Mouse (Mus musculus) brain, embryonic 14.5 days (tissue): ENCODE data around the gene Cd300e. TPM values are rescaled to one million over a fixed set of nuclear protein-coding genes. Genes with fewer than 3 reads are reported as not detected.
"Not testable (repeated sequence)": the region's sequence is repeated elsewhere in the genome, so short reads cannot be mapped to it uniquely, and the experiment has no call there.

Experiments used
- DNase-seq: peaks from one replicate; pipeline ENCODE4 v3.0.0-alpha.2; 2011; ENCODE audit warnings: low read depth
- CTCF ChIP-seq: fragments of 200-500 bp; IDR thresholded peaks from 2 replicates; pipeline ENCODE4 v1.5.1; 2012; ENCODE audit warnings: inconsistent platforms, mild to moderate bottlenecking, moderate library complexity, borderline replicate concordance; ENCODE audit not compliant: insufficient read depth, insufficient read length; ENCODE audit errors: extremely low read depth
- POLR2A ChIP-seq: fragments of 200-500 bp; IDR thresholded peaks from 2 replicates; pipeline ENCODE4 v1.6.1; 2012; ENCODE audit warnings: mild to moderate bottlenecking, inconsistent platforms, borderline replicate concordance; ENCODE audit not compliant: poor library complexity, insufficient read depth, insufficient read length, severe bottlenecking; ENCODE audit errors: extremely low read depth
- polyA plus RNA-seq: library from polyadenylated mRNA; depleted of rRNA; stranded (reverse); fragments of >200 nt; gene quantifications from 2 replicates; pipeline ENCODE4 v1.2.3, GENCODE M21; 2012; rRNA removed

Gene Cd300e
- polyA plus RNA-seq, 1 experiment: not detected

DNA sequence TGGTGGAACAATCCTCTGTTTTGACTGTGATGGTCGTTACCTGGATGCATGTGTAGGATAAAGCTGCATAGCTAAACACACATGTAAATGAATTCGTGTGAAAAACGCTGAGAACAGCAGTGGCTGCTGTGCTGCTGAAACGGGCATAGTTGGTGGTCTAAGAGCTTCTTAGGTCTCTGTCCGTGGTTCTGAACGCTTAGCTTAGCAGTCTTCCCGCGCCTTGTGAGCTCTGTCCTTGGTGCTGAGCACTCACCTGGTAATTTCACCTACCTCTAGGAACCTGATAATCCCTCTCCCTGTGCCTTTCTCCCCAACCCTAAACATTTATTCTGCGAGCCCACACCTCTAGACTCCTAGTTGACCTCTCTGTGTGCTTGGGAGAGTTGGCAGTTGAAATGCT lies 9.8 kb downstream of the Cd300e start:
- no peak for TF ChIP-seq POLR2A
- TF ChIP-seq CTCF: no peak
- peak; percentile 48 for DNase-seq

DNA sequence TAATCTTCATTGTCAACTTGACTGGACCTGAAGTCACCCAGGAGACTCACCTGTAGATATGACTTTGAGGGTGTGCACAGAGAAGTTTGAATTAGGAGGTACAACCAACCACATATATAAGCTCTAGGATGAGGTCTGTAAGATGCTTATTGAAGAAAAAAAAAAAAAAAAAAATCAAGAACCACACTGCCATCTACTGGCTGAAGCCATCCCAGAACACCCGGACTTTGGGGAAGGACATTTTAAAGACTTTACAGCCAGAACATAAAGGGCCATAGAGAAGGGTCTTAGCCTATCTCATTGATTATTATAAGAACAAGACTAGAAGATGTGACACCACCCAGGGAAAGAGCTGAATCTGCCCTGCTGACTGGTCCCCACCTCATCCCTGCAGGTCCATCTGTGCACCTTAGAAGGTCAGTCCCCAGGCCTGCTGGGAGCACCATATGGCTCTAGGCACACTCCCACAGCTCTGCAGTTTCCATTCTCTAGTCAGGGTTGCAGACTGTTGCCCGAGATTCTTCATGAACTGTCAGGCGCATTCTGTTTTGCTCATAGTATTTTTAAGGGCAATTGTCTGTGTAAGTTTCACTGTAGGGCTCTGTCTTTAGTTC lies 12.6 kb downstream of the Cd300e start:
- no peak for TF ChIP-seq POLR2A
- peak; percentile 40; the same call in 1 of the 2 replicates for TF ChIP-seq CTCF
- DNase-seq: no peak

DNA sequence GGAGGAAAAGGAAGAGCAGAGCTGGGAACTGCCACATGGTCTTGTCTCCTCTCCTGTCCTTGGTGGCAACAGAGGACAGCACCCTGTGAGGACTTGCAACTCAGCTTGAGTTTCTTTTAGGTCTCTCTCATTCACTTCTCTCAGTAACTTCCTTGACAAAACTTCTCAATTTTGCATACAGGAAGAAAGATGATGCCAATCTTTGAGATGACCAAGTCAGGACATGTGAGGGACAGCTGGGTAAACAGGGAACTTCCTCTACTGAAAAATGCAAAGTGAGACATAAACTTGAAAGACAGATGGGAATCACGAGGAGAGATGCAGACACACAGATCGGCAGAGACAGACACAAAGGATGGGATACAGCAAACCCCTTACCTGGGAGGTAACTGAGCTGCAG lies 13.7 kb downstream of the Cd300e start, which contains the start of gene Cd300ld3:
Gene Cd300ld3, minus strand, starts transcription at position 151 of the 400 bp plus-strand sequence.
- no peak for TF ChIP-seq POLR2A
- no peak for DNase-seq

DNA sequence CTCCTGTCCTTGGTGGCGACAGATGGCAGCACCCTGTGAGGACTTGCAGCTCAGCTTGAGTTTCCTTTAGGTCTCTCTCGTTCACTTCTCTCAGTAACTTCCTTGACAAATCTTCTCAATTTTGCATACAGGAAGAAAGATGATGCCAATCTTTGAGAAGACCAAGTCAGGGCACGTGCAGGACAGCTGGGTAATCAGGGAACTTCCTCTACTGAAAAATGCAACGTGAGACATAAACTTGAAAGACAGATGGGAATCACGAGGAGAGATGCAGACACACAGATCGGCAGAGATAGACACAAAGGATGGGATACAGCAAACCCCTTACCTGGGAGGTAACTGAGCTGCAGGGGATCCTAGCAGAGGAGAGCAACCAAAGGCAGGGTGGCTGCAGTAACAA lies 24.3 kb downstream of the Cd300e start, which contains the start of gene Cd300ld5:
Gene Cd300ld5, minus strand, starts transcription at position 101 of the 400 bp plus-strand sequence.
- DNase-seq: not testable (repeated sequence)

DNA sequence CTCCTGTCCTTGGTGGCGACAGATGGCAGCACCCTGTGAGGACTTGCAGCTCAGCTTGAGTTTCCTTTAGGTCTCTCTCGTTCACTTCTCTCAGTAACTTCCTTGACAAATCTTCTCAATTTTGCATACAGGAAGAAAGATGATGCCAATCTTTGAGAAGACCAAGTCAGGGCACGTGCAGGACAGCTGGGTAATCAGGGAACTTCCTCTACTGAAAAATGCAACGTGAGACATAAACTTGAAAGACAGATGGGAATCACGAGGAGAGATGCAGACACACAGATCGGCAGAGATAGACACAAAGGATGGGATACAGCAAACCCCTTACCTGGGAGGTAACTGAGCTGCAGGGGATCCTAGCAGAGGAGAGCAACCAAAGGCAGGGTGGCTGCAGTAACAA lies 35.1 kb downstream of the Cd300e start, which contains the start of gene Cd300ld4:
Gene Cd300ld4, minus strand, starts transcription at position 101 of the 400 bp plus-strand sequence.
- not testable (repeated sequence) for DNase-seq

DNA sequence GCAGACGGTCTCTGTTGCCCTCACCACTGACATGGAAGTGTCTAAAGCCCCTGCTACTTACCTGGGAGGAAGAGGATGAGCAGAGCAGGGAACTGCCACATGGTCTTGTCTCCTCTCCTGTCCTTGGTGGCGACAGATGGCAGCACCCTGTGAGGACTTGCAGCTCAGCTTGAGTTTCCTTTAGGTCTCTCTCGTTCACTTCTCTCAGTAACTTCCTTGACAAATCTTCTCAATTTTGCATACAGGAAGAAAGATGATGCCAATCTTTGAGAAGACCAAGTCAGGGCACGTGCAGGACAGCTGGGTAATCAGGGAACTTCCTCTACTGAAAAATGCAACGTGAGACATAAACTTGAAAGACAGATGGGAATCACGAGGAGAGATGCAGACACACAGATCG lies 45.9 kb downstream of the Cd300e start, which contains the start of gene Cd300ld2:
Gene Cd300ld2, minus strand, starts transcription at position 101 of the 400 bp plus-strand sequence.
- not testable (repeated sequence) for DNase-seq

DNA sequence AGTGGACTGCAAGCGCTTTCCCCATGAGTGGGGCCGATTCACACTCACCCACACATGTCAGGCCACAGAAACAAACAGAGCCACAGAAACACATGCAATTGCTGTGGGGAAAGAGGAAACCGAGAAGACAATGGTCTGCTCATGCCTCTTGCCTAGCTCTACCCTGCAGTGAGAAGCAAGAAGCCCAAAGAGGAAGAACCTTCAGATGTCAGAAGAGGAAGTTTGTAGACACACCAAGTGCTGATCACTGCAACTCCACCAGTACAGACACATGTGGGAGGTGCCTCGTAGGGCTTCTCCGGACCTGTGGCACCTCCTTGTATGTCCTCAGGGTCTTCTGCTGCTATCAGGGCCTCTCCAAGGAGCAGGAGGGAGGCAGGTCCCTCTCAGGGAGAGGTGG lies 57.9 kb downstream of the Cd300e start:
- TF ChIP-seq POLR2A (no peak), CTCF (no peak)
- DNase-seq: no peak

Other genes with a start within 250 kb of the Cd300e start
- gene Gprc5c, start 211.0 kb downstream of the Cd300e start, polyA plus RNA-seq: 4.1 and 7.4 TPM in 2 replicates
- 0.53 and 0.60 TPM in 2 replicates for gene Cd300a, start 172.1 kb downstream of the Cd300e start, polyA plus RNA-seq
- 0.04 and 0.07 TPM in 2 replicates for gene Cd300lb, start 127.8 kb downstream of the Cd300e start, polyA plus RNA-seq
- 0.15 TPM in 1 of 2 replicates, not detected in the other for gene Cd300c, start 93.0 kb downstream of the Cd300e start, polyA plus RNA-seq
- gene Cd300ld, start 72.3 kb downstream of the Cd300e start, polyA plus RNA-seq: 0.06 and 0.11 TPM in 2 replicates
- gene Cd300c2, start 60.3 kb downstream of the Cd300e start, polyA plus RNA-seq: 1.0 and 1.5 TPM in 2 replicates
- not detected in 2 replicates for gene Cd300ld2, start 46.0 kb downstream of the Cd300e start, polyA plus RNA-seq
- gene Cd300ld4, start 35.2 kb downstream of the Cd300e start, polyA plus RNA-seq: 0.16 and 0.21 TPM in 2 replicates
- 0.21 and 0.23 TPM in 2 replicates for gene Cd300ld5, start 24.4 kb downstream of the Cd300e start, polyA plus RNA-seq
- gene Cd300ld3, start 13.8 kb downstream of the Cd300e start, polyA plus RNA-seq: 0.10 TPM in 1 of 2 replicates, not detected in the other
- gene Rab37, start 29.3 kb upstream of the Cd300e start, polyA plus RNA-seq: 0.83 and 0.89 TPM in 2 replicates
- 0.10 and 0.15 TPM in 2 replicates for gene Cd300lf, start 71.8 kb upstream of the Cd300e start, polyA plus RNA-seq
- 31.6 and 40.5 TPM in 2 replicates for gene Slc9a3r1, start 101.2 kb upstream of the Cd300e start, polyA plus RNA-seq
- 7.1 and 10.7 TPM in 2 replicates for gene Tmem104, start 125.3 kb upstream of the Cd300e start, polyA plus RNA-seq
- 16.0 and 16.9 TPM in 2 replicates for gene Nat9, start 125.7 kb upstream of the Cd300e start, polyA plus RNA-seq
- 0.89 and 1.2 TPM in 2 replicates for gene Grin2c, start 205.1 kb upstream of the Cd300e start, polyA plus RNA-seq
- 26.1 and 32.4 TPM in 2 replicates for gene Fdxr, start 214.9 kb upstream of the Cd300e start, polyA plus RNA-seq
- 1.6 and 2.4 TPM in 2 replicates for gene Fads6, start 235.5 kb upstream of the Cd300e start, polyA plus RNA-seq
- 0.13 and 0.15 TPM in 2 replicates for gene Otop2, start 245.0 kb upstream of the Cd300e start, polyA plus RNA-seq